Mouse (Mus musculus) layer of hippocampus, adult 9-11 months (tissue): ENCODE measurements at regions not wholly inside any gene's neighbourhood (a gene's known extent, or its start where the extent isn't known, plus 50 kb on each side); places are given as distances from the start of the nearest gene placed in this dataset.
"Not testable (repeated sequence)": the region's sequence is repeated elsewhere in the genome, so short reads cannot be mapped to it uniquely, and the experiment has no call there.

ENCODE experiments used
- DNase-seq: peaks from one replicate; pipeline ENCODE4 v3.0.0; 2022

DNA sequence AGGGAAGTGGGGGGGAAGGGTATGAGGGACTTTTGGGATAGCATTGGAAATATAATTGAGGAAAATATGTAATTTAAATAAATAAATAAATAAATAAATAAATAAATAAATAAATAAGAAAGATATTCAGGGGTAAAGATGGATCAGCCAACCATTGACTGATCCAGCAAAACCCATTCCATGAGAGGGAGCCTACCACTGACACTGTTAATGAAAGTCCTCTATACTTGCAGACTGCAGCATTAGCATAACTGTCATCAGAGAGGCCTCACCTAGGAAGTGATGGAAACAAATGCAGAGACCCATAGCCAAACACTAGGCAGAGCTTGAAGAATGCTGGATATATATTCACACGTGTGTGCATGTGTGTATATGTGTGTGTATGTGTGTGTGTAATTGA is 993.3 kb downstream of the Defb40 start:
- no peak for DNase-seq

DNA sequence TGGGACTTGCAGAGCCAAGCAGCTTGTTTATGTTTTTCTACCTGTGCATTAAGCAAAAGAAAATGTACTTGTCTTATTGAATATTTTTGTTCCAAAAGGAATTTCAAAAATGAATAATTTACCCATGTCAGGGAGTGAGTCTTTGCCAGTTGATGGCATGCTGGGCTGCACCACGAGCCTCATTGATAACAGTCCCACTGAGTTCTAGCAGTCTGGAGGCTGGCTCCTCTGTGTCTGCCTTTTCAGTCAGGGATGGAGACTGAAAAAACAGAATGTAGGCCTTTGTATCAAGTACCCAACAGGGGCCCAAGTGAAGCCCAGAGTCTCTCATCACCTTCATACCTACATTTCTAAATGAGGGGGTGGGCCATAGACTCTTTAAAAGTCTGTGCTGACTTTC is 1029.2 kb downstream of the Defb40 start:
- DNase-seq, result no peak

DNA sequence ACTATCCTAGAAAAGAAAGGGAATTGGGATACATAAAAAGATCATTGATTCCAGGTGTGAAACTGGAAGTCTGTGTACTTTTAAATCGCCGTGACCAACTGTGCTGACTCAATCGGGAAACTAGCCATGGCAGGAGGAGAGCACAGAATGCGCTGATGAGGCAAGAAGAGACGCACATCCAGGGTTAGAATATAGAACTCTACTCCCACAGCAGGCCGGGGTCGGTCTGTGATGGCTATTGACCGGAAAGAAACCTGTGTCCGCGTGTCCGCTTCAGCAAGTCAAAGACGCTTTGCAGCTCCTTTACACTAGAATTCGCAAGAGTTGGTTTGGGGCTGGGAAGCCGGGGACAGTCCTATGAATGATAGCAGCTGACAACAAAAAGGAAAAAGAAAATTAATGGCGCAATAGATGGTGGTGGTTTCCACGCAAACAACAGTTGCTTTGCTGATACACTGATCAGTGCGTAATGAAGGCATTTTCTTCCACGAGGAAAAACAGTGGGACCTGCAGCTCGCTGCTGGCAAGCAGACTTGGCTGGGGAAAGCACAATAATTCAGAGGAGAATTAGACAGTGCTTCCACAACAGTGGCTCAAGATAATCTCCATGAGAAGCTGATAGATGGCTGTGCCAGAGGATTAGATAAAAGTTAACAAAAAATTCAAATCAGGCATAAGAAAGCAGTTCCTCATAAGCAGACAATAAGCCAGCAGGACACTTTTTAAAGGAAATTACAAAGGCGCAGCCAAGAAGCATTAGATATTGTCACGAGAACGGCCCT is 1029.8 kb downstream of the Defb40 start:
- no peak for DNase-seq

DNA sequence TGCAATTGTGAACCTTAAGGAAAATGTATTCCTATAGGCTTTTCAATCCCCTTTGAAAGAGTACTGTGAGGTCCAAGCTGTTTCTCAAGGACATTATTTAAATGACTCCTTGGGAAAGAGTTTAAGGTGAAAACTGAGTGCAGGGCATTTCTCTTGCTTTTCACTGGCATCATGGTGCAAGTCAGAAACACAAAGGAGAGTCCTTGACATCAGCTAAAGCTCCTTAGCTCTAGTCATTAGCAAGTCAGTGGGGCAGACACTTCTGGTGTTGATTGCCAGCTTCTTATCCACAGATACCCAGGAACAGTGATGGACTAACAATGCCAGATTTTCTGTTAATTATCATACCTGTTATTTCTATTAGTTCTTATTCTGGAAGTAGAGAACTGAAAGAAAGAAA is 1043.4 kb downstream of the Defb40 start:
- DNase-seq, result no peak

DNA sequence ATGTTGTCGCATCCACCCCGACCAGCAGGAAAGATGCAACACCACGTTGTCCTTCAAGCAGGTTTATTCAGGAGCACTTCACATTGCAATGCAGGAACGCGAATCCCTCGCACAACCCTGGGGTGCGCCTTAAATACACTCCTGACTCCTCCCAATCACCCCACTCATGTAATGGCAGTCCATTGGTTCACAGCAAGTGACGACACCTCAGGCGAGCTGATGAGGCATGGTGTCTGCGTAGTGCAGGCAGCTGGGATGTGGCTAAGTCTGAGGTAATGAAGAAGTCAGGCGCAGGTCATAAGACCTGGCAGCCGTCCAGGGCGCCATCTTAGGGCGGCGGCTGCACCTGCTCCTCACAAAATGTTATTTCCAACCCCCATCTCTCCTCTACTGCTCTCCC is 1068.7 kb downstream of the Defb40 start:
- no peak for DNase-seq

DNA sequence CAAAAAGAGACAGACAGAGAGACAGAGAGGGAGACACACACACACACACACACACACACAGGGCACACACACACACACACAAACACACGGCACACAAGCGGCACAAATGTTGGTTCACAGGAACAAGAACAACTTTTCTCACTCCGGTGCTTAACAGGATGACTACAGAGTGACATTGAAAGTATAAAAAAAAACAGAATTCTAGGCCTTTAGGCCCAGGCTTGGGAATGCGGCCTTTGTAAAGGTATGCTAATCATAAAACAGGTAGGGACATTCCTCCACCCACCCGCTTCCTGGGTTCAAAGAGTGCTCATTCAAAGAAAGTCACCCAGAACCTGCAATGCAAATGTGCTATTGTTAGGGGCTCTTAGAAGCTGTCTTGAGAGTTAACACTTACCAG is 1089.5 kb downstream of the Defb40 start:
- not testable (repeated sequence) for DNase-seq

DNA sequence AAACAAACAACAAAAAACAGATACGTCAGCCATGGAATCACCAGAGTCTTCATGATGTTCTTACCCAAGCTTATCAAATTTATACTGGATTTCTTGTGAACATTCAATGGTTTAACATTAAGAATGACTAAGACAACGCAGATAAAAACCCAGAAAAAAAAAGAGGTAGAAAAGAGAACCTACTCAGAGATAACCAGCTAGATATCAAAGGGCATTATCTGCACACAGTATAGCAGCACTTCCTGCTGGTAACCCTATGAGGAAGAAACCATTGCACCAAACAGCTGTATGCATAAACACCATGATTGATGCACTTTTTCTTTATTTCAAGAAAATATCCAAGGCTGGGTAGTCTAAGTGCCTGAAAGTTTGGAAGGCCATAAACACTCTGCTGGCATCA is 1114.7 kb downstream of the Defb40 start:
- no peak for DNase-seq
